Mouse (Mus musculus): ENCODE measurements around the gene Atp8a2. TPM values are rescaled to one million over a fixed set of nuclear protein-coding genes. Genes with fewer than 3 reads are reported as not detected.

Atp8a2 gene
- total RNA-seq, 1 experiment, result 0.62 TPM

DNA sequence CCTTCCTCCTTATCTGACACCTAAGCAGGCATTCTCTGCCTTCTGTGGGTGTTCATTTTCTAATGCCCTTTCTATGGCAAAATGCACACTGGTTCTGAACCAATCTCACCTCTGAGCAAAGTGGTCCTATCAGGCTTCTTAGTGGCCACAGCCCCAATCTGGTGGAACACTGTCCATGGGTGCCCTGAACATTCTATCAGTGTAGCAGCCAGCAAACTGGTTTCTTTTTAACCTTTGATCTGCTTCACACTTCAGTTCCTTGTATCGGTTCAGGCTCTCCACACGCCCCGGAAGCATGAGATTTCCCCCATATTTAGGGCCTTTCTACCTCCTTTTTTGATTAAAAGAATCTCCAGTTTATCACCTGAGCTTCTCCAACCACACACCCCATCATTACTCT, 18.0 kb upstream of the Atp8a2 start:
- H3K4me3 ChIP-seq (ENCODE audit: insufficient read depth in 1 of 2, low read depth in 1 of 2, low read length in 2 of 2, poor library complexity in 1 of 2, severe bottlenecking in 1 of 2), result no peak overlapping the region

DNA sequence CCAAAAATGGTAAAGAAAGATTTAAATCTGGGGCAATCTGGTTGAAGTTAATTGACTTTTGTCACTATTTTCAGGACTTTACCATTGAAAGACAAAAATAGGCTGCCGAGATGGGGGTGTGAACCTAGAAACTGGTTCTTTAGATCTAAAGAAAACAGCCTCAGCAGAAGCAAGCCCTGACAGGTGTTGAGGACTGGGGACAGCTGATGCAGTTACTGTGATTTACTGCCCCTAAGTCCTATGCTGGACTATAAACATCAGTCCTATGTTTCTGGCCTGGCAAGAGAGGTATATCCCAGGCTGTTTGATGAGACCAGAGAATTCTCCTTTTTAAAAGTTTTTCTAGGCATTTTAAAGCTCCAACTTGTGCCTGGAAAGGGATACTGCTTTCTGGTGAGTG, 17.1 kb upstream of the Atp8a2 start:
- H3K4me1 ChIP-seq (ENCODE audit: control insufficient read depth in 2 of 2, insufficient read depth in 2 of 2, low read length in 2 of 2, poor library complexity in 1 of 2), result peaks cover 1 to 9% of the 10 kb centered on the region in 2 experiments; a peak in 3 of 4 replicates
- DNase-seq (ENCODE audit: low read depth, low spot score), result no peak
- in situ Hi-C loops (cut with MboI; ENCODE audit: low sequenced_read_pairs in 2 of 2, unreplicated experiment in 2 of 2), result no loop called here

More for the DNA sequence above, 18.0 kb upstream of the Atp8a2 start:
- H3K9me3 ChIP-seq (ENCODE audit: control insufficient read depth, insufficient read depth, low read depth, low read length), result no peaks in the 10 kb centered on the region
- in situ Hi-C loops (cut with MboI; ENCODE audit: low sequenced_read_pairs in 2 of 2, unreplicated experiment in 2 of 2), result no loop called here
- no peak for DNase-seq (ENCODE audit: low read depth, low spot score)
- no peak overlapping the region for H3K9ac ChIP-seq (ENCODE audit: insufficient read depth, low read depth, low read length, poor library complexity, severe bottlenecking)
- H3K4me1 ChIP-seq (ENCODE audit: control insufficient read depth in 2 of 2, insufficient read depth in 2 of 2, low read length in 2 of 2, poor library complexity in 1 of 2), result peaks cover 1 to 9% of the 10 kb centered on the region in 2 experiments; a peak in 3 of 4 replicates
- TF ChIP-seq MAFK (IDR thresholded peaks at IDR 0.05; ENCODE audit: insufficient read depth, low read depth, low read length) (no peak), HCFC1 (IDR thresholded peaks at IDR 0.05; ENCODE audit: borderline replicate concordance, insufficient read depth, low read length) (no peak), ZNF384 (IDR thresholded peaks at IDR 0.05; ENCODE audit: low read depth, low read length) (no peak), CHD2 (IDR thresholded peaks at IDR 0.05; ENCODE audit: low read depth, low read length) (no peak), ZC3H11A (IDR thresholded peaks at IDR 0.05; ENCODE audit: borderline replicate concordance, low read depth, low read length) (no peak)
- H3K36me3 ChIP-seq (ENCODE audit: control insufficient read depth, insufficient read depth, low read length, poor library complexity, severe bottlenecking), result peaks cover 2% of the 10 kb centered on the region
- no peak overlapping the region for H3K27ac ChIP-seq (ENCODE audit: insufficient read depth, low read depth, low read length, poor library complexity, severe bottlenecking)

DNA sequence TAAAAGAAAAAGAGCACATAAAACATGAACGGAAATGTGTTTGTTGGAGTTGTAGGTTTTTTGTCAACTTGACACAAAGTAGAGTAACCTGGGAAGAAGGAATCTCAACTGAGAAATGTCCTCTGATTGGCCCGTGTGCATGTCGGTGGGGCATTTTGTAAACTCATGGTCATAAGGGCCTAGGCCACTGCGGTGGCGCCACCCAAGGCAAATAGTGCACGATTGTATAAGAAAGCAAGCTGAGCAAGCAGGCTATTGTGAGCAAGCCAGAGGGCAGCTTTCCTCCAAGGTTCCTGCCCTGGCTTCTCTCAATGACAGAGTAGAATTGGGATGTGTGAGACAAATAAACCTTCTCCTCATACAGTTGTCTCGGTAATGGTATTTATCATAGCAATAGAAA, 12.2 kb upstream of the Atp8a2 start:
- Histone ChIP-seq H3K4me1 (ENCODE audit: control insufficient read depth in 2 of 2, insufficient read depth in 2 of 2, low read length in 2 of 2, poor library complexity in 1 of 2) (no peaks in the 10 kb centered on the region), H3K4me3 (ENCODE audit: insufficient read depth in 1 of 2, low read depth in 1 of 2, low read length in 2 of 2, poor library complexity in 1 of 2, severe bottlenecking in 1 of 2) (no peak overlapping the region), H3K27ac (ENCODE audit: insufficient read depth, low read depth, low read length, poor library complexity, severe bottlenecking) (no peak overlapping the region), H3K9me3 (ENCODE audit: control insufficient read depth, insufficient read depth, low read depth, low read length) (no peaks in the 10 kb centered on the region), H3K36me3 (ENCODE audit: control insufficient read depth, insufficient read depth, low read length, poor library complexity, severe bottlenecking) (no peaks in the 10 kb centered on the region), H3K9ac (ENCODE audit: insufficient read depth, low read depth, low read length, poor library complexity, severe bottlenecking) (no peak overlapping the region)
- no peak for TF ChIP-seq CHD2 (IDR thresholded peaks at IDR 0.05; ENCODE audit: low read depth, low read length)
- TF ChIP-seq ZC3H11A (IDR thresholded peaks at IDR 0.05; ENCODE audit: borderline replicate concordance, low read depth, low read length), result no peak
- TF ChIP-seq HCFC1 (IDR thresholded peaks at IDR 0.05; ENCODE audit: borderline replicate concordance, insufficient read depth, low read length), result no peak
- no peak for TF ChIP-seq MAFK (IDR thresholded peaks at IDR 0.05; ENCODE audit: insufficient read depth, low read depth, low read length)
- TF ChIP-seq ZNF384 (IDR thresholded peaks at IDR 0.05; ENCODE audit: low read depth, low read length), result no peak
- in situ Hi-C loops (cut with MboI; ENCODE audit: low sequenced_read_pairs in 2 of 2, unreplicated experiment in 2 of 2), result no loop called here
- no peak for DNase-seq (ENCODE audit: low read depth, low spot score)

More for the DNA sequence above, 17.1 kb upstream of the Atp8a2 start:
- Histone ChIP-seq H3K9me3 (ENCODE audit: control insufficient read depth, insufficient read depth, low read depth, low read length) (no peaks in the 10 kb centered on the region), H3K4me3 (ENCODE audit: insufficient read depth in 1 of 2, low read depth in 1 of 2, low read length in 2 of 2, poor library complexity in 1 of 2, severe bottlenecking in 1 of 2) (no peak overlapping the region), H3K36me3 (ENCODE audit: control insufficient read depth, insufficient read depth, low read length, poor library complexity, severe bottlenecking) (peaks cover 2% of the 10 kb centered on the region), H3K27ac (ENCODE audit: insufficient read depth, low read depth, low read length, poor library complexity, severe bottlenecking) (no peak overlapping the region), H3K9ac (ENCODE audit: insufficient read depth, low read depth, low read length, poor library complexity, severe bottlenecking) (no peak overlapping the region)
- TF ChIP-seq ZNF384 (IDR thresholded peaks at IDR 0.05; ENCODE audit: low read depth, low read length), result no peak
- TF ChIP-seq MAFK (IDR thresholded peaks at IDR 0.05; ENCODE audit: insufficient read depth, low read depth, low read length), result no peak
- TF ChIP-seq ZC3H11A (IDR thresholded peaks at IDR 0.05; ENCODE audit: borderline replicate concordance, low read depth, low read length), result no peak
- TF ChIP-seq CHD2 (IDR thresholded peaks at IDR 0.05; ENCODE audit: low read depth, low read length), result no peak
- no peak for TF ChIP-seq HCFC1 (IDR thresholded peaks at IDR 0.05; ENCODE audit: borderline replicate concordance, insufficient read depth, low read length)

- TF ChIP-seq MAFK (IDR thresholded peaks at IDR 0.05; ENCODE audit: insufficient read depth, low read depth, low read length), result no peak
- no peak for TF ChIP-seq CHD2 (IDR thresholded peaks at IDR 0.05; ENCODE audit: low read depth, low read length)
- no peak for TF ChIP-seq ZC3H11A (IDR thresholded peaks at IDR 0.05; ENCODE audit: borderline replicate concordance, low read depth, low read length)
- no peak for TF ChIP-seq ZNF384 (IDR thresholded peaks at IDR 0.05; ENCODE audit: low read depth, low read length)
- no peak for TF ChIP-seq HCFC1 (IDR thresholded peaks at IDR 0.05; ENCODE audit: borderline replicate concordance, insufficient read depth, low read length)
These were observed 8.0 kb upstream of the Atp8a2 start for GRCm38 (mm10) chr14:60204993-60205392.

GRCm38 (mm10) chr14:60195999-60196398, 980 bp downstream of the Atp8a2 start:
- TF ChIP-seq HCFC1 (IDR thresholded peaks at IDR 0.05; ENCODE audit: borderline replicate concordance, insufficient read depth, low read length), result no peak
- TF ChIP-seq ZNF384 (IDR thresholded peaks at IDR 0.05; ENCODE audit: low read depth, low read length), result no peak
- TF ChIP-seq MAFK (IDR thresholded peaks at IDR 0.05; ENCODE audit: insufficient read depth, low read depth, low read length), result no peak
- TF ChIP-seq ZC3H11A (IDR thresholded peaks at IDR 0.05; ENCODE audit: borderline replicate concordance, low read depth, low read length), result no peak
- no peak for TF ChIP-seq CHD2 (IDR thresholded peaks at IDR 0.05; ENCODE audit: low read depth, low read length)
- no peak overlapping the region for H3K9ac ChIP-seq (ENCODE audit: insufficient read depth, low read depth, low read length, poor library complexity, severe bottlenecking)
- H3K9me3 ChIP-seq (ENCODE audit: control insufficient read depth, insufficient read depth, low read depth, low read length), result no peaks in the 10 kb centered on the region
- no peak overlapping the region for H3K27ac ChIP-seq (ENCODE audit: insufficient read depth, low read depth, low read length, poor library complexity, severe bottlenecking)
- DNase-seq (ENCODE audit: low read depth, low spot score), result no peak
- H3K36me3 ChIP-seq (ENCODE audit: control insufficient read depth, insufficient read depth, low read length, poor library complexity, severe bottlenecking), result no peaks in the 10 kb centered on the region
- H3K4me3 ChIP-seq (ENCODE audit: insufficient read depth in 1 of 2, low read depth in 1 of 2, low read length in 2 of 2, poor library complexity in 1 of 2, severe bottlenecking in 1 of 2), result no peak overlapping the region
- no peaks in the 10 kb centered on the region for H3K4me1 ChIP-seq (ENCODE audit: control insufficient read depth in 2 of 2, insufficient read depth in 2 of 2, low read length in 2 of 2, poor library complexity in 1 of 2)
- in situ Hi-C loops (cut with MboI; ENCODE audit: low sequenced_read_pairs in 2 of 2, unreplicated experiment in 2 of 2), result no loop called here

More at GRCm38 (mm10) chr14:60204993-60205392, 8.0 kb upstream of the Atp8a2 start:
- Histone ChIP-seq H3K9me3 (ENCODE audit: control insufficient read depth, insufficient read depth, low read depth, low read length) (no peaks in the 10 kb centered on the region), H3K9ac (ENCODE audit: insufficient read depth, low read depth, low read length, poor library complexity, severe bottlenecking) (no peak overlapping the region), H3K4me1 (ENCODE audit: control insufficient read depth in 2 of 2, insufficient read depth in 2 of 2, low read length in 2 of 2, poor library complexity in 1 of 2) (no peaks in the 10 kb centered on the region), H3K36me3 (ENCODE audit: control insufficient read depth, insufficient read depth, low read length, poor library complexity, severe bottlenecking) (no peaks in the 10 kb centered on the region), H3K4me3 (ENCODE audit: insufficient read depth in 1 of 2, low read depth in 1 of 2, low read length in 2 of 2, poor library complexity in 1 of 2, severe bottlenecking in 1 of 2) (no peak overlapping the region), H3K27ac (ENCODE audit: insufficient read depth, low read depth, low read length, poor library complexity, severe bottlenecking) (no peak overlapping the region)
- in situ Hi-C loops (cut with MboI; ENCODE audit: low sequenced_read_pairs in 2 of 2, unreplicated experiment in 2 of 2), result no loop called here
- no peak for DNase-seq (ENCODE audit: low read depth, low spot score)
